Mouse (Mus musculus) olfactory bulb, adult 2 months (tissue): Measurements from ENCODE around the gene Col6a5.
"Not testable (repeated sequence)": the region's sequence is repeated elsewhere in the genome, so short reads cannot be mapped to it uniquely, and the experiment has no call there.

ENCODE experiments used
- CTCF ChIP-seq: fragments of 200-500 bp; IDR thresholded peaks from 2 replicates; pipeline ENCODE4 v1.5.1; 2012; ENCODE audit warnings: low read depth, mild to moderate bottlenecking, low read length, moderate library complexity; ENCODE audit not compliant: insufficient read depth
- POLR2A ChIP-seq: fragments of 200-500 bp; IDR thresholded peaks from 2 replicates; pipeline ENCODE4 v1.6.1; 2012; ENCODE audit warnings: mild to moderate bottlenecking, low read depth, low read length, moderate library complexity; ENCODE audit not compliant: insufficient read depth

GRCm38 (mm10) chr9:105841386-105841785 lies 119.1 kb downstream of the Col6a5 start:
- not testable (repeated sequence) for TF ChIP-seq CTCF, POLR2A
